Mouse (Mus musculus) embryonic facial prominence, embryonic 14.5 days (tissue): ENCODE measurements at regions not wholly inside any gene's neighbourhood (a gene's known extent, or its start where the extent isn't known, plus 50 kb on each side); places are given as distances from the start of the nearest gene placed in this dataset.

ENCODE experiments used
- ATAC-seq: fragments of 200-750 bp; cut with Nextera tagmentation; 2 replicates; pipeline ENCODE4 v1.8.0; 2017; ENCODE audit warnings: low read depth, moderate number of reproducible peaks, moderate TSS enrichment
- DNase-seq: peaks from one replicate; pipeline ENCODE4 v3.0.0-alpha.2; 2015; ENCODE audit warnings: low spot score
- H3K27ac ChIP-seq: fragments of 300-500 bp; sonication (generic); replicated peaks from 2 replicates; pipeline ENCODE4 v1.5.1; 2014; ENCODE audit warnings: low read depth, mild to moderate bottlenecking, low read length, moderate library complexity
- H3K27me3 ChIP-seq: fragments of 300-500 bp; sonication (generic); replicated peaks from 2 replicates; pipeline ENCODE4 v1.6.1; 2014; ENCODE audit warnings: low read length; ENCODE audit not compliant: control insufficient read depth, insufficient read depth
- H3K36me3 ChIP-seq: fragments of 300-500 bp; sonication (generic); 2 replicates; pipeline ENCODE4 v1.6.1; 2014; ENCODE audit warnings: low read length, mixed read lengths; ENCODE audit not compliant: control insufficient read depth, insufficient read depth
- H3K4me1 ChIP-seq: fragments of 300-500 bp; sonication (generic); 2 replicates; pipeline ENCODE4 v1.6.1; 2014; ENCODE audit warnings: antibody characterized with exemption, low read length; ENCODE audit not compliant: control insufficient read depth, insufficient read depth
- H3K4me2 ChIP-seq: fragments of 300-500 bp; sonication (generic); 2 replicates; pipeline ENCODE4 v1.6.1; 2014; ENCODE audit warnings: low read depth, mild to moderate bottlenecking, low read length, moderate library complexity, mixed read lengths
- H3K4me3 ChIP-seq: fragments of 300-500 bp; sonication (generic); 2 replicates; pipeline ENCODE4 v1.5.1; 2014; ENCODE audit warnings: low read depth, mild to moderate bottlenecking, low read length
- H3K9ac ChIP-seq: fragments of 300-500 bp; sonication (generic); 2 replicates; pipeline ENCODE4 v1.6.1; 2014; ENCODE audit warnings: low read depth, mild to moderate bottlenecking, low read length, moderate library complexity, mixed read lengths
- H3K9me3 ChIP-seq: fragments of 300-500 bp; sonication (generic); 2 replicates; pipeline ENCODE4 v1.6.1; 2016; ENCODE audit warnings: low read length; ENCODE audit not compliant: control insufficient read depth
- WGBS: fragments of 180-500 bp; shearing (Covaris S2); extraction: QIAGEN DNeasy Blood & Tissue Kit; methylation state at CpG from one replicate; pipeline ENCODE4 v1.1.7; 2014; 5-methylcytosine and 5-hydroxymethylcytosine counted together

- Histone ChIP-seq H3K4me2 (no peak overlapping the region), H3K4me3 (no peak overlapping the region), H3K9ac (no peak overlapping the region), H3K4me1 (0 out of 2 replicates have a peak, but pooled peaks cover 4% of the 10 kb centered on the region), H3K9me3 (no peaks in the 10 kb centered on the region), H3K27ac (no peak overlapping the region), H3K36me3 (no peaks in the 10 kb centered on the region), H3K27me3 (no peaks in the 10 kb centered on the region)
- WGBS: 71% methylated on average over 9 of the region's 9 CpGs
- ATAC-seq (no peak), DNase-seq (peak; percentile 26)
These were observed 227.4 kb upstream of the Gadl1 start for GRCm38 (mm10) chr9:115681841-115682240.

GRCm38 (mm10) chr9:115683951-115684350 is 225.3 kb upstream of the Gadl1 start:
- H3K27ac ChIP-seq: no peak overlapping the region
- no peaks in the 10 kb centered on the region for H3K9me3 ChIP-seq
- H3K4me1 ChIP-seq: 0 out of 2 replicates have a peak, but pooled peaks cover 4% of the 10 kb centered on the region
- no peak for DNase-seq
- no peak for ATAC-seq
- H3K27me3 ChIP-seq: no peaks in the 10 kb centered on the region
- no peak overlapping the region for H3K9ac ChIP-seq
- H3K4me2 ChIP-seq: no peak overlapping the region
- H3K36me3 ChIP-seq: no peaks in the 10 kb centered on the region
- no peak overlapping the region for H3K4me3 ChIP-seq

- peaks cover 6% of the 10 kb centered on the region for H3K4me1 ChIP-seq
- no peak overlapping the region for H3K4me2 ChIP-seq
- 90% methylated on average over 5 of the region's 5 CpGs for WGBS
- no peak for ATAC-seq
- H3K27me3 ChIP-seq: no peaks in the 10 kb centered on the region
- H3K4me3 ChIP-seq: no peak overlapping the region
- H3K27ac ChIP-seq: no peak overlapping the region
- no peaks in the 10 kb centered on the region for H3K9me3 ChIP-seq
- no peak for DNase-seq
- H3K9ac ChIP-seq: no peak overlapping the region
- H3K36me3 ChIP-seq: no peaks in the 10 kb centered on the region
These were observed 222.7 kb upstream of the Gadl1 start for GRCm38 (mm10) chr9:115686605-115687004.

GRCm38 (mm10) chr9:115692837-115693236 is 216.4 kb upstream of the Gadl1 start:
- H3K9me3 ChIP-seq: no peaks in the 10 kb centered on the region
- 50% methylated on average over 2 of the region's 2 CpGs for WGBS
- ATAC-seq: no peak

GRCm38 (mm10) chr9:115703791-115704190 is 205.5 kb upstream of the Gadl1 start:
- Histone ChIP-seq H3K4me2 (no peak overlapping the region), H3K9me3 (no peaks in the 10 kb centered on the region), H3K4me1 (no peaks in the 10 kb centered on the region), H3K27me3 (no peaks in the 10 kb centered on the region), H3K36me3 (no peaks in the 10 kb centered on the region), H3K9ac (no peak overlapping the region), H3K4me3 (no peak overlapping the region), H3K27ac (no peak overlapping the region)
- ATAC-seq: no peak
- 85% methylated on average over 7 of the region's 7 CpGs for WGBS
- DNase-seq: no peak

More at GRCm38 (mm10) chr9:115692837-115693236, 216.4 kb upstream of the Gadl1 start:
- Histone ChIP-seq H3K9ac (no peak overlapping the region), H3K27me3 (no peaks in the 10 kb centered on the region), H3K27ac (no peak overlapping the region), H3K4me1 (peaks cover 6% of the 10 kb centered on the region), H3K4me3 (no peak overlapping the region), H3K36me3 (no peaks in the 10 kb centered on the region), H3K4me2 (no peak overlapping the region)
- DNase-seq: no peak

- DNase-seq: peak; percentile 69
- WGBS: 35% methylated on average over 9 of the region's 9 CpGs
- ATAC-seq: 0 out of 2 replicates have a peak, but pooled peaks have one; percentile 48
These were observed 205.0 kb upstream of the Gadl1 start for GRCm38 (mm10) chr9:115704249-115704648.

GRCm38 (mm10) chr9:115705761-115706160 is 203.5 kb upstream of the Gadl1 start:
- H3K9ac ChIP-seq: no peak overlapping the region
- no peak overlapping the region for H3K4me2 ChIP-seq
- no peak overlapping the region for H3K27ac ChIP-seq
- no peak overlapping the region for H3K4me3 ChIP-seq
- WGBS: 80% methylated on average over 6 of the region's 6 CpGs
- no peak for DNase-seq
- no peaks in the 10 kb centered on the region for H3K27me3 ChIP-seq
- no peaks in the 10 kb centered on the region for H3K9me3 ChIP-seq
- H3K36me3 ChIP-seq: no peaks in the 10 kb centered on the region
- ATAC-seq: no peak
- H3K4me1 ChIP-seq: no peaks in the 10 kb centered on the region

More at GRCm38 (mm10) chr9:115704249-115704648, 205.0 kb upstream of the Gadl1 start:
- Histone ChIP-seq H3K27ac (no peak overlapping the region), H3K27me3 (no peaks in the 10 kb centered on the region), H3K4me2 (no peak overlapping the region), H3K4me1 (no peaks in the 10 kb centered on the region), H3K9ac (no peak overlapping the region), H3K9me3 (no peaks in the 10 kb centered on the region), H3K36me3 (no peaks in the 10 kb centered on the region), H3K4me3 (no peak overlapping the region)

GRCm38 (mm10) chr9:115708199-115708934 is 200.9 kb upstream of the Gadl1 start:
- ATAC-seq: peak; percentile 82; the same call in 1 of the 2 replicates

More at GRCm38 (mm10) chr9:115708199-115708934, 200.9 kb upstream of the Gadl1 start:
- 37% methylated on average over 8 of the region's 8 CpGs for WGBS
- H3K27ac ChIP-seq: no peak overlapping the region
- no peaks in the 10 kb centered on the region for H3K9me3 ChIP-seq
- peak; percentile 68 for DNase-seq
- H3K4me2 ChIP-seq: no peak overlapping the region
- no peaks in the 10 kb centered on the region for H3K36me3 ChIP-seq
- no peak overlapping the region for H3K9ac ChIP-seq
- no peaks in the 10 kb centered on the region for H3K27me3 ChIP-seq
- H3K4me3 ChIP-seq: no peak overlapping the region
- H3K4me1 ChIP-seq: no peaks in the 10 kb centered on the region
